Mouse (Mus musculus): ENCODE measurements around the gene Kcnip4. TPM values are rescaled to one million over a fixed set of nuclear protein-coding genes. Genes with fewer than 3 reads are reported as not detected.

Gene Kcnip4
- polyA plus RNA-seq, 1 experiment from 2014 or later: 2.9 TPM

DNA sequence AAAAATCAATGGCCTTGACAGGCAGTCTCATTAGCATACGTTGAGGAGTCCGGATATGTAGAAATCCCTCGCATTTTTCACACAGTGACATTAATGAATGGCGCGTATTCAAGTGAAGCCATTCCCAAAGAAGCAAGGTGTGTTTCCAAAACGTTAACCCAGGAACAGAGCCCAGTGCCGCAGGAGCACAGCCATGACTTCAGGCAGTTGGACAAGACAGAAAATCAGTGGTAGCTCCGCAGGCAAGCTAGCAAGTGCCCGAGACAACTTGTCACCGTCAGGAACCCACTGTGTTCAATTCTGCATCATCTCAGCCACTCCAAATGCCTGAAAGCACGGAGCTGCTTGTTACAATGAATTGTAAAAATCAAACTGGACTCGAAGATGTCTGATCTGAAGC lies 1014.5 kb downstream of the Kcnip4 start:
- ATAC-seq (ENCODE audit: insufficient number of reproducible peaks, low FRiP score, low TSS enrichment, low read depth): no peak
- Histone ChIP-seq H3K9ac (no peak overlapping the region), H3K27me3 (no peaks in the 10 kb centered on the region), H3K36me3 (no peaks in the 10 kb centered on the region), H3K4me2 (no peak overlapping the region), H3K4me1 (no peaks in the 10 kb centered on the region), H3K4me3 (no peak overlapping the region), H3K27ac (no peak overlapping the region), H3K9me3 (no peaks in the 10 kb centered on the region)
- 80% methylated on average over 12 of the region's 12 CpGs for WGBS

DNA sequence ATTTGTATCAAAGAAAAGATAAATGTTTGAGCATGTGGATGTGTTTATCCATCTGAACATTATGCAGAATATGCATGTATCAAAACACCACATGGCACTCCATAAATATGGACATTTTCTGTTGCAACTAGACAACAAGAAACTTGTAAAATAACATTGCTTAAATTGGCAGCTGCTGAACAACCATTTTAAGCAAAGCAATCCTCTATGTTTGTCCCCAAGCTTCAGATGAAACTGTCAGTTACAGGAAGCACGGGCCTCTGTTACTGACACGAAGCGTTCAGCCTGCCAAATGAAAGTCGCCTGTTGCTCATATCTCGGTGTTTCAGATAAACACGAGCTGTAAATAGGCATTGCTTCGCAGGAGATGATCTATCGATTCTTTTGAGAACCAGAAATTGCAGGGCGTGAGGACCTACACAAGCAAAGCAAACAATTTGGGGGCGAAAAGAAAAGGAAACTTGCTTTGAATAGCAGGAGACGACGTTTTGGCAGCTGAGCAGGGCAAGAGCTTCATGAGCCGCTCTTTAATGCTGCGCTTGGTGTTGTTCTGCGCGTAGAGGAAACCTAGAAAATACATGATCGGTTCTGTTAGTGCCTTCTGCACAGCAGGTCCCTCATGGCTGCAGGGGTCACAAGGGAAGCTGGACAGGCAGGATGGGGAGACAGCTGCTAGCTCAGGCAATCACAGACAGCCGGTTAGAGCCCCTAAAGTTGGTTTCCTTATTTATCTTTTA lies 1015.3 kb downstream of the Kcnip4 start:
- no peak for ATAC-seq (ENCODE audit: insufficient number of reproducible peaks, low FRiP score, low TSS enrichment, low read depth)
- Histone ChIP-seq H3K27ac (no peak overlapping the region), H3K4me2 (no peak overlapping the region), H3K4me3 (no peak overlapping the region), H3K27me3 (no peaks in the 10 kb centered on the region), H3K9me3 (no peaks in the 10 kb centered on the region), H3K9ac (no peak overlapping the region), H3K36me3 (no peaks in the 10 kb centered on the region), H3K4me1 (no peaks in the 10 kb centered on the region)
- 79% methylated on average over 18 of the region's 18 CpGs for WGBS

DNA sequence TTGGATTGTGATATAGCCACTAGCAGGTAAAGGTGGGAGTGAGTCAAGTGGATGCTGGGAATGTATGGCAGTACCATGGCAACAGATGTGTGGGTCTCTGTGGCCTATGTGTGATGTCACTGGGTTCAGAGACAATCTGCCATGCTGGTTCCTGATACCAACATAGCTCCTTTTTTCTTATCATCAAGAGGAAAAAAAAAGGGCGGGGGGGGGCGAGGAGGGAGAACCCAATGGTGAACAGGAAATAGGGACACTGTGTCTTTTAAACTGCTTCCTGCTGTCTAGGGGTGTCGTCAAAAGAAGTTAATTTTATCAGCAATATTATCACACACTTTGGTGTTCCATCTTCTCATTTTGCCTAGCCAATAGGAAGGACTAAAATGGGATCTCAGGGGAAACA lies 1021.6 kb downstream of the Kcnip4 start:
- H3K27ac ChIP-seq: no peak overlapping the region
- ATAC-seq (ENCODE audit: insufficient number of reproducible peaks, low FRiP score, low TSS enrichment, low read depth): no peak
- no peak overlapping the region for H3K4me3 ChIP-seq

DNA sequence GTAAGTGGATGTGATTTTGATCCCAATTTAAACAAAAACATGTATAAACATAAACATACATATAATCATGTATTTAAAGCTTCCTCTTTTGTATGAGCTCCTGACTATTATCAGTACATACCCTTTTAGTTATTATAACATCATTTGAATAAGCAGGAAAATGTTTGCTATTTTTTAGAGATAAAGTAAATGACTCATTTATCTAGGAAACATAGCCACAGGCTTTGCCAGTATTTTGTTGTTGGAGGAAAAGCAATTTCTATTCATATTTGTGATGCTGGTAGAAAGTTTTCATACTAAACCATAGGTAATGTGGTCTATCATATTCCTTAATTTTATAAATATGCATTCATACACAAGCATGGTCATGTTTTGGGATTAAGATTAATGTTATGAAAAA lies 1022.3 kb downstream of the Kcnip4 start:
- ATAC-seq (ENCODE audit: insufficient number of reproducible peaks, low FRiP score, low TSS enrichment, low read depth): no peak
- no peak overlapping the region for H3K4me3 ChIP-seq
- H3K27ac ChIP-seq: no peak overlapping the region
- H3K4me1 ChIP-seq: no peaks in the 10 kb centered on the region
- H3K9me3 ChIP-seq: no peaks in the 10 kb centered on the region
- no peak overlapping the region for H3K4me2 ChIP-seq
- H3K36me3 ChIP-seq: no peaks in the 10 kb centered on the region
- no peaks in the 10 kb centered on the region for H3K27me3 ChIP-seq
- H3K9ac ChIP-seq: no peak overlapping the region

More for the DNA sequence above, 1021.6 kb downstream of the Kcnip4 start:
- Histone ChIP-seq H3K9me3 (no peaks in the 10 kb centered on the region), H3K27me3 (no peaks in the 10 kb centered on the region), H3K4me2 (no peak overlapping the region), H3K36me3 (no peaks in the 10 kb centered on the region), H3K4me1 (no peaks in the 10 kb centered on the region), H3K9ac (no peak overlapping the region)
- 79% methylated on average over 3 of the region's 3 CpGs for WGBS

DNA sequence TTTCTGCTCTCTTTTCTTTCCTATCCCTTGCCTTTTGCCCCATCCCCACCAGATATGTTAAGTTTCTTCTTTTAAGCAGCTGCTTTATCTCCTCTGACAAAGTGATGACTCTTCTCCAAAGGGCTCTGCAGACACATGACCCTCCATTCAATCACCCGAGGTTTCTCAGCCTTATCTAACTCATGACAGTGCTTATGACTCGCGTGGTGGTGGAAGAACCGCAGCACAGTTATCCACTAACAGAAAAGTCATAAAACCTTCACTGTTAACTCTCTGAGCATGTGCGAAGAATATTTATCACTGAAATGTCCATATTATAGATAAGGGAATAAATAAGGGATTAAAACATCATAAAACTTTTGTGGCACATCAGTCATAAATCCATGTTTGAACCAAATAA lies 1024.5 kb downstream of the Kcnip4 start:
- Histone ChIP-seq H3K9me3 (no peaks in the 10 kb centered on the region), H3K4me2 (no peak overlapping the region), H3K27me3 (no peaks in the 10 kb centered on the region), H3K27ac (no peak overlapping the region), H3K4me1 (no peaks in the 10 kb centered on the region), H3K36me3 (no peaks in the 10 kb centered on the region), H3K4me3 (no peak overlapping the region), H3K9ac (no peak overlapping the region)
- no peak for ATAC-seq (ENCODE audit: insufficient number of reproducible peaks, low FRiP score, low TSS enrichment, low read depth)
- 75% methylated on average over 5 of the region's 5 CpGs for WGBS

DNA sequence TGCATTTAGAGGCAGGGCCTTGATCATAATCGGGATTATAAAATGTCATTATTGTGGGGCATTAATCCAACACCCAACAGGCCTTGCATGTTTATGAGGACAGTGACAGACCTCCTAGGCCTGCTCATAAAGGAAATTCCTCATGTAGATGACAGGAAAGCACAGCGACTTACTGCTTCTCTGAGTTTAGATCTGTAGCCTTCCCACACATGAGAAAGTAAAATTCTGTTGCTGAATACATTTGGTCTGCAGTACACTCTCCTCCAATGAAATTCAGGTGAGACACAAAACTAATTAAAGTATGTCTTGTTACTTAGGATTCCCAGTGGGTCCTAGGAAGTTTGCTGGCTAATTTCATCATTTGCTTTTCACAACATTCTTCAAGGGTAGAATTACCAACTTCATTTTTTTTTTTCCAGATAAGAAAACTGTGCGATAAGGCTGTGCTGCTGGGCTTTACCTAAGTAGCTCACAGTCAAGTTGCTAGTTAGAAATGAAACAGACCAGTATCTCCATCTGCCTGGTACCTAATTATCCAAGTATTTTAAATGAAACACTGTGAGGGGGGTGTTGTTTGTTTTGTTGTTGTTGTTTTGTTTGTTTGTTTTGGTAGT lies 1033.7 kb downstream of the Kcnip4 start:
- ATAC-seq (ENCODE audit: insufficient number of reproducible peaks, low FRiP score, low TSS enrichment, low read depth): no peak
- Histone ChIP-seq H3K27ac (no peak overlapping the region), H3K9ac (no peak overlapping the region), H3K36me3 (no peaks in the 10 kb centered on the region), H3K9me3 (no peaks in the 10 kb centered on the region), H3K4me3 (no peak overlapping the region), H3K4me1 (no peaks in the 10 kb centered on the region), H3K27me3 (no peaks in the 10 kb centered on the region), H3K4me2 (no peak overlapping the region)
- WGBS: 79% methylated on average over 3 of the region's 3 CpGs

DNA sequence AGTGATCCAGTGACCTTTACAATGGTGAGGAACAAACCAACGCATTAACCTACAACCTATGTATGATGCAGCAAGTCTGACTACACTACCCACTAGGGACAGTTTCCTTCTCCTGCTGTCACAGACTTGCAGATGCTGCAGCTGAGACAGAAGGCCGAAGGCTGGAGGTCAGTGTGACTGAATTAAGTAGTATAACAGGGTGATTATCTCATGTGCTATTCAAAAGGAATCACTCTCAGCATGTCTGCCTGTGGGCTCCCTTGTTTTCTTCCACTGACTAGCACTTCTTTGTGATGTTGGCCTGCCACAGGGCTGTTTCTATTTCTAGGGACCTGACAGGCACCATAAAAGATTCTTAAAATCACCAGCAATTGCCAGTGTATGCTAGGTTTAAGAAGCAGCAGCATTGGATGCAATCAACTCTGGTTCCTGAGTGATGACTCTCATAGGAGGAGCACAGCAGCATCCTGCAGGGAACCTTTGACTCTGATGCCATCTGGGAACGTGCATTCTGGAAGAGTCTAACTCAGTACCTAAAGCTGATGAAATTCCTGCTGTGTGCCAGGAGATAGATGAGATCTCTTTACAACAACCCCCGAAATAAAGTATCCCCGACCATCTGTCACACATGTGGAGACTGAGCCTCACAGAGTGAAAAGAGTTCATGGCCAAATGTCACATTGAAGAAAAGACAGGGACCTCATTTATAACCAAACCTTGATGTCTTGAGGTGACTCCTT lies 1035.0 kb downstream of the Kcnip4 start:
- ATAC-seq (ENCODE audit: insufficient number of reproducible peaks, low FRiP score, low TSS enrichment, low read depth): no peak

DNA sequence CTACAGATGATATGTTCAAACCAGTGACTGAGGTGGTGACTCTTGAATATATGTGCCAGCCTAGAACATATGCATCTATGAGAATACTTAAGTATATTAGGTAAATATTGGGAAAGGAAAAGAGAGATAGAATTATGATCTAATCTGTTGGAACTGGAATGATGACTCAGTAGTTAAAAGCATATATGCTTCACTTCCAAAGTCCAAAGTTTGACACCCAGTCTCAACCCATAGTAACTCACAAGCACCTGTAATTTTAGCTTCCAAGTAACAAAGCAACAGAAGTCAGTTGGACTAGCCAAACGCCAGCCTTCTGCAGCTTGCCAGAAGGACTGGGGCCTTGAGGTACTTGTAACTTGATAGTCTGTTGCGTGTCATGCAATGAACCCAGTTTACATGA lies 1041.6 kb downstream of the Kcnip4 start:
- ATAC-seq (ENCODE audit: insufficient number of reproducible peaks, low FRiP score, low TSS enrichment, low read depth): no peak
- Histone ChIP-seq H3K9ac (no peak overlapping the region), H3K27me3 (no peaks in the 10 kb centered on the region), H3K4me1 (no peaks in the 10 kb centered on the region), H3K36me3 (no peaks in the 10 kb centered on the region), H3K4me2 (no peak overlapping the region), H3K27ac (no peak overlapping the region), H3K4me3 (no peak overlapping the region), H3K9me3 (no peaks in the 10 kb centered on the region)
- 58% methylated on average over 2 of the region's 2 CpGs for WGBS

More for the DNA sequence above, 1035.0 kb downstream of the Kcnip4 start:
- Histone ChIP-seq H3K9ac (no peak overlapping the region), H3K36me3 (no peaks in the 10 kb centered on the region), H3K27ac (no peak overlapping the region), H3K27me3 (no peaks in the 10 kb centered on the region), H3K9me3 (no peaks in the 10 kb centered on the region), H3K4me3 (no peak overlapping the region), H3K4me1 (no peaks in the 10 kb centered on the region), H3K4me2 (no peak overlapping the region)
- WGBS: 52% methylated on average over 5 of the region's 5 CpGs

DNA sequence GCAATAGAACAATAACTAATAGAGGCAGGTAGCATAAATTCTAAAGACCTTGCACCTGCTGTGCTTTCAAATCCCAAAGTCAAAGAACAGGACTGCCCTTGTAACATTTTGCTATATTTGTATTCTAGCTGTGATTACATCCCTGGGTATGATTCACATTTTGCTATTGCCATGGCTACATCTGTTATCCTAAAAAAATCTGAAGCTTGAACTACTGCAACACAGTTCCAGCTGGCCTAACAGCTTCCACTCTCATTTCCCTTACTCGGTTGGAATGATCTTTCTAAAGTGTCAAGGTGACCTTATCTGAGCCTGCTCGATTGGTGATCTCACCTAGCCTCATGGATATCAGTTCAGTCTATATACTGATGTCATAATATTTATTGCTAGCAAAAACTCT lies 1064.5 kb downstream of the Kcnip4 start:
- Histone ChIP-seq H3K27me3 (no peaks in the 10 kb centered on the region), H3K9me3 (no peaks in the 10 kb centered on the region), H3K4me2 (no peak overlapping the region), H3K36me3 (no peaks in the 10 kb centered on the region), H3K9ac (no peak overlapping the region), H3K27ac (no peak overlapping the region), H3K4me1 (no peaks in the 10 kb centered on the region), H3K4me3 (no peak overlapping the region)
- no peak for ATAC-seq (ENCODE audit: insufficient number of reproducible peaks, low FRiP score, low TSS enrichment, low read depth)
- WGBS: 80% methylated on average over 2 of the region's 2 CpGs

DNA sequence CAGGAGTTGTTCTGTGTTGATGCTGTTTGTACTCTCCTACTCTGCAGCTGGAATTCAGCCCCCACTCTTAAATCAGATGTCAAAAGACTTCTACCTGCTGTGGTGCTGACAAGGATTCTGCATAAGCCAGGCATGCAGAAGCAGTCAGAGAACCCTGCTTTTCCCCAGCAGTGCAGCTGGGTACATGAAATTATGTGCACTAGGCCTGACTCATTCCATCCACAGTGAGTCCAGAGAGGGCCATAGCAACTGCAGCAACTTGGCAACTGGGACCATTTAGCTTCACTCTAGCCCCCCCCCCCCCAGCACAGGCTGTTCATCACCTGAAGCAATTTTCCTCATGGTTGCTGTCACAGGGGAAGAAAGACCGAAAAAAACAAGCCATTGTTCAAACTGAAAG lies 1075.8 kb downstream of the Kcnip4 start:
- Histone ChIP-seq H3K27me3 (no peaks in the 10 kb centered on the region), H3K4me2 (no peak overlapping the region), H3K4me3 (no peak overlapping the region), H3K36me3 (no peaks in the 10 kb centered on the region), H3K9me3 (no peaks in the 10 kb centered on the region), H3K9ac (no peak overlapping the region), H3K4me1 (no peaks in the 10 kb centered on the region), H3K27ac (no peak overlapping the region)
- no peak for ATAC-seq (ENCODE audit: insufficient number of reproducible peaks, low FRiP score, low TSS enrichment, low read depth)
- WGBS: 70% methylated on average over 1 of the region's 1 CpGs

DNA sequence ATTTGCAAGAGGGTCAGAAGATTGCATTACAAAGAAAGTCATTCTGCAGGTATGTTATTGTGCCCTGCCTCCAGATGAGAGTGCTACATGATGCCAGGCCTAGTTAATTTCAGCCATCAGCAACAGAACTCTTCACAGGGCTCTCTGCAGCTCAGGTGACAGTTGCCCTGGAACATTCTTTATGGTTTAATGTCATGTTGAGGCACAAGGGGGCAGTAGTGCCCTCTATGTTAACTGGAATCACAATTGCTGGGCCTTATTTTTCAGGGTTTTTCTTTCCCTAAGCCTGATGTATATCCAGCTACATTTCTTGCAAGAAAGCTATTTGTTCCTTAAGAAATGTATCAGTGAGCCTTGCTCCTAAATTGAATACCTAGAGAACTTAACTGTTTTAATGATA lies 1094.2 kb downstream of the Kcnip4 start:
- Histone ChIP-seq H3K4me3 (no peak overlapping the region), H3K9ac (no peak overlapping the region), H3K9me3 (no peaks in the 10 kb centered on the region), H3K4me2 (no peak overlapping the region), H3K4me1 (no peaks in the 10 kb centered on the region), H3K27me3 (no peaks in the 10 kb centered on the region), H3K36me3 (no peaks in the 10 kb centered on the region), H3K27ac (no peak overlapping the region)
- no peak for ATAC-seq (ENCODE audit: insufficient number of reproducible peaks, low FRiP score, low TSS enrichment, low read depth)

DNA sequence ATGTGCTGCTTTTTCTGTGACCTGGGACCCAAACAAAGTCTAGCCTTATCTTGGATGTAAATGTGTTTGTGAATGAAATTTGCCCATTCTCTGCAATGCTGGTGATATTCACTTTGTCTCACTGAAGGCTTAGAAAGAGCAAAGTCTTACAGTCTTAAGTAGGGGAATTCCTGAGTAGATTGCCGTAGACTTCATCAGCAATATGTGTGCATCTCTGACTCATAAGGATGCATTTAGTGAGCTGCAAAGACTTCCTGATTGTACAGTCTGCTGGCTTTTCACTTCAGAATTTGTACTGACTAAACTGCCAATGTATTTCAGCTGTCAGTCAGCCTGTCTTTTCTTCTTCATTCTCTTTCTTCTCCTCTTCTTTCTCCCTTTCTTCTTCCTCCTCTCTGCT lies 1102.8 kb downstream of the Kcnip4 start:
- no peak overlapping the region for H3K4me2 ChIP-seq
- 71% methylated on average over 1 of the region's 1 CpGs for WGBS
- H3K36me3 ChIP-seq: no peaks in the 10 kb centered on the region
- H3K4me1 ChIP-seq: no peaks in the 10 kb centered on the region
- no peak for ATAC-seq (ENCODE audit: insufficient number of reproducible peaks, low FRiP score, low TSS enrichment, low read depth)
- no peaks in the 10 kb centered on the region for H3K27me3 ChIP-seq
- no peak overlapping the region for H3K27ac ChIP-seq
- no peak overlapping the region for H3K4me3 ChIP-seq
- H3K9ac ChIP-seq: no peak overlapping the region
- no peaks in the 10 kb centered on the region for H3K9me3 ChIP-seq

All from limb, embryonic 15.5 days (tissue).